Mouse (Mus musculus): ENCODE data around the gene Psd4. TPM values are rescaled to one million over a fixed set of nuclear protein-coding genes. Genes with fewer than 3 reads are reported as not detected.

The Psd4 gene
- 0.43 and 0.59 TPM in 2 replicates for polyA plus RNA-seq (2016; fragmentation: Nextera tagmentation; extraction: Ambion mirVana)

- H3K9me3 ChIP-seq (replicated peaks), result no peaks in the 10 kb centered on the region
- H3K4me3 ChIP-seq, result peak within 1 kb of the TSS; percentile 50
- H3K27ac ChIP-seq, result peak within 1 kb of the TSS; percentile 50
- H3K36me3 ChIP-seq, result no peaks in the 10 kb centered on the region
- 5% methylated on average over 47 of the region's 47 CpGs for WGBS
- peak; percentile 66 for DNase-seq (ENCODE audit: low spot score)
- H3K27me3 ChIP-seq (ENCODE audit: low read depth, poor library complexity, severe bottlenecking), result peaks cover 24% of the 10 kb centered on the region
- peaks cover 7% of the 10 kb centered on the region; the same call in 1 of the 2 replicates for H3K4me1 ChIP-seq
Measured at GRCm38 (mm10) chr2:24367030-24367894, at the start of gene Psd4. Gene Psd4 (plus strand): TSS chr2:24367580.

- Histone ChIP-seq H3K27ac (no peak overlapping the region), H3K4me1 (no peaks in the 10 kb centered on the region), H3K4me3 (no peak overlapping the region), H3K9me3 (replicated peaks) (no peaks in the 10 kb centered on the region), H3K27me3 (ENCODE audit: low read depth, poor library complexity, severe bottlenecking) (no peaks in the 10 kb centered on the region), H3K36me3 (no peaks in the 10 kb centered on the region)
- no peak for DNase-seq (ENCODE audit: low spot score)
- 88% methylated on average over 4 of the region's 4 CpGs for WGBS
Measured at GRCm38 (mm10) chr2:24317919-24318598, 49.3 kb upstream of the Psd4 start.

GRCm38 (mm10) chr2:24335333-24335732, 32.0 kb upstream of the Psd4 start:
- Histone ChIP-seq H3K9me3 (replicated peaks) (no peaks in the 10 kb centered on the region), H3K36me3 (no peaks in the 10 kb centered on the region), H3K4me3 (no peak overlapping the region), H3K27ac (no peak overlapping the region), H3K27me3 (ENCODE audit: low read depth, poor library complexity, severe bottlenecking) (no peaks in the 10 kb centered on the region), H3K4me1 (no peaks in the 10 kb centered on the region)
- DNase-seq (ENCODE audit: low spot score), result no peak
- WGBS, result 67% methylated on average over 3 of the region's 3 CpGs

GRCm38 (mm10) chr2:24336545-24336944, 30.8 kb upstream of the Psd4 start, which contains the start of gene Il1rn:
Gene Il1rn (plus strand): TSS chr2:24336853.
- no peaks in the 10 kb centered on the region for H3K36me3 ChIP-seq
- no peaks in the 10 kb centered on the region for H3K27me3 ChIP-seq (ENCODE audit: low read depth, poor library complexity, severe bottlenecking)
- no peaks in the 10 kb centered on the region for H3K9me3 ChIP-seq (replicated peaks)
- no peak within 1 kb of the TSS for H3K27ac ChIP-seq
- 79% methylated on average over 2 of the region's 2 CpGs for WGBS
- H3K4me1 ChIP-seq, result no peaks in the 10 kb centered on the region
- no peak within 1 kb of the TSS for H3K4me3 ChIP-seq
- DNase-seq (ENCODE audit: low spot score), result no peak

- WGBS, result 79% methylated on average over 3 of the region's 3 CpGs
- H3K27me3 ChIP-seq (ENCODE audit: low read depth, poor library complexity, severe bottlenecking), result no peaks in the 10 kb centered on the region
- no peak overlapping the region for H3K4me3 ChIP-seq
Measured at GRCm38 (mm10) chr2:24341395-24341885, 25.9 kb upstream of the Psd4 start.

GRCm38 (mm10) chr2:24344619-24345018, 22.8 kb upstream of the Psd4 start:
- no peaks in the 10 kb centered on the region for H3K4me1 ChIP-seq
- no peaks in the 10 kb centered on the region for H3K9me3 ChIP-seq (replicated peaks)
- H3K27ac ChIP-seq, result no peak overlapping the region
- no peaks in the 10 kb centered on the region for H3K27me3 ChIP-seq (ENCODE audit: low read depth, poor library complexity, severe bottlenecking)
- 85% methylated on average over 4 of the region's 4 CpGs for WGBS
- no peak overlapping the region for H3K4me3 ChIP-seq
- no peaks in the 10 kb centered on the region for H3K36me3 ChIP-seq
- no peak for DNase-seq (ENCODE audit: low spot score)

More at GRCm38 (mm10) chr2:24341395-24341885, 25.9 kb upstream of the Psd4 start:
- no peak for DNase-seq (ENCODE audit: low spot score)
- no peaks in the 10 kb centered on the region for H3K4me1 ChIP-seq
- no peaks in the 10 kb centered on the region for H3K9me3 ChIP-seq (replicated peaks)
- H3K36me3 ChIP-seq, result no peaks in the 10 kb centered on the region
- no peak overlapping the region for H3K27ac ChIP-seq

- Histone ChIP-seq H3K4me3 (no peak overlapping the region), H3K4me1 (no peaks in the 10 kb centered on the region), H3K36me3 (no peaks in the 10 kb centered on the region), H3K27me3 (ENCODE audit: low read depth, poor library complexity, severe bottlenecking) (no peaks in the 10 kb centered on the region), H3K27ac (no peak overlapping the region), H3K9me3 (replicated peaks) (no peaks in the 10 kb centered on the region)
- DNase-seq (ENCODE audit: low spot score), result no peak
- WGBS, result 80% methylated on average over 8 of the region's 8 CpGs
Measured at GRCm38 (mm10) chr2:24345056-24345455, 22.3 kb upstream of the Psd4 start.

- WGBS, result 83% methylated on average over 1 of the region's 1 CpGs
- no peak for DNase-seq (ENCODE audit: low spot score)
Measured at GRCm38 (mm10) chr2:24347926-24348325, 19.5 kb upstream of the Psd4 start.

GRCm38 (mm10) chr2:24351159-24351558, 16.2 kb upstream of the Psd4 start:
- H3K27me3 ChIP-seq (ENCODE audit: low read depth, poor library complexity, severe bottlenecking), result no peaks in the 10 kb centered on the region
- no peak for DNase-seq (ENCODE audit: low spot score)
- no peak overlapping the region for H3K4me3 ChIP-seq
- no peak overlapping the region for H3K27ac ChIP-seq
- H3K36me3 ChIP-seq, result no peaks in the 10 kb centered on the region
- H3K9me3 ChIP-seq (replicated peaks), result no peaks in the 10 kb centered on the region
- H3K4me1 ChIP-seq, result no peaks in the 10 kb centered on the region
- WGBS, result 85% methylated on average over 2 of the region's 2 CpGs

More at GRCm38 (mm10) chr2:24347926-24348325, 19.5 kb upstream of the Psd4 start:
- H3K27ac ChIP-seq, result no peak overlapping the region
- H3K4me1 ChIP-seq, result no peaks in the 10 kb centered on the region
- no peaks in the 10 kb centered on the region for H3K9me3 ChIP-seq (replicated peaks)
- H3K36me3 ChIP-seq, result no peaks in the 10 kb centered on the region
- no peaks in the 10 kb centered on the region for H3K27me3 ChIP-seq (ENCODE audit: low read depth, poor library complexity, severe bottlenecking)
- H3K4me3 ChIP-seq, result no peak overlapping the region

GRCm38 (mm10) chr2:24353042-24353441, 14.3 kb upstream of the Psd4 start:
- no peaks in the 10 kb centered on the region for H3K4me1 ChIP-seq
- H3K4me3 ChIP-seq, result no peak overlapping the region
- 96% methylated on average over 2 of the region's 2 CpGs for WGBS
- H3K9me3 ChIP-seq (replicated peaks), result no peaks in the 10 kb centered on the region
- no peak for DNase-seq (ENCODE audit: low spot score)
- H3K27ac ChIP-seq, result no peak overlapping the region
- no peaks in the 10 kb centered on the region for H3K27me3 ChIP-seq (ENCODE audit: low read depth, poor library complexity, severe bottlenecking)
- no peaks in the 10 kb centered on the region for H3K36me3 ChIP-seq

- Histone ChIP-seq H3K36me3 (no peaks in the 10 kb centered on the region), H3K4me1 (no peaks in the 10 kb centered on the region), H3K27me3 (ENCODE audit: low read depth, poor library complexity, severe bottlenecking) (no peaks in the 10 kb centered on the region), H3K9me3 (replicated peaks) (no peaks in the 10 kb centered on the region), H3K4me3 (no peak overlapping the region), H3K27ac (no peak overlapping the region)
- no peak for DNase-seq (ENCODE audit: low spot score)
- 22% methylated on average over 1 of the region's 1 CpGs for WGBS
Measured at GRCm38 (mm10) chr2:24357642-24358041, 9.7 kb upstream of the Psd4 start.

- WGBS, result 92% methylated on average over 1 of the region's 1 CpGs
- H3K27me3 ChIP-seq (ENCODE audit: low read depth, poor library complexity, severe bottlenecking), result no peaks in the 10 kb centered on the region
- H3K27ac ChIP-seq, result no peak overlapping the region
- no peaks in the 10 kb centered on the region for H3K36me3 ChIP-seq
- H3K4me3 ChIP-seq, result no peak overlapping the region
- H3K9me3 ChIP-seq (replicated peaks), result no peaks in the 10 kb centered on the region
- DNase-seq (ENCODE audit: low spot score), result no peak
- H3K4me1 ChIP-seq, result no peaks in the 10 kb centered on the region
Measured at GRCm38 (mm10) chr2:24359347-24359746, 8.0 kb upstream of the Psd4 start.

GRCm38 (mm10) chr2:24363818-24364217, 3.6 kb upstream of the Psd4 start:
- Histone ChIP-seq H3K36me3 (no peaks in the 10 kb centered on the region), H3K9me3 (replicated peaks) (no peaks in the 10 kb centered on the region), H3K27ac (no peak overlapping the region), H3K4me1 (peaks cover 7% of the 10 kb centered on the region; the same call in 1 of the 2 replicates), H3K4me3 (no peak overlapping the region), H3K27me3 (ENCODE audit: low read depth, poor library complexity, severe bottlenecking) (peaks cover 22% of the 10 kb centered on the region)
- 87% methylated on average over 3 of the region's 3 CpGs for WGBS
- DNase-seq (ENCODE audit: low spot score), result no peak

Data from limb, embryonic 10.5 days (tissue).